Mouse (Mus musculus): ENCODE data around the gene Cacng4.
A peak's percentile ranks its signal among the peaks of the same experiment; 100 is the strongest.

Gene Cacng4

GRCm38 (mm10) chr11:107773312-107773711 lies 21.0 kb downstream of the Cacng4 start:
- DNase-seq (ENCODE audit: low read depth in 2 of 2, low spot score in 2 of 2) = no peak

GRCm38 (mm10) chr11:107772002-107772401 lies 22.4 kb downstream of the Cacng4 start:
- no peak for DNase-seq (ENCODE audit: low read depth in 2 of 2, low spot score in 2 of 2)

GRCm38 (mm10) chr11:107768361-107768760 lies 26.0 kb downstream of the Cacng4 start:
- DNase-seq (ENCODE audit: low read depth in 2 of 2, low spot score in 2 of 2) = no peak

GRCm38 (mm10) chr11:107766932-107767331 lies 27.4 kb downstream of the Cacng4 start:
- no peak for DNase-seq (ENCODE audit: low read depth in 2 of 2, low spot score in 2 of 2)

- no peak for DNase-seq (ENCODE audit: low read depth in 2 of 2, low spot score in 2 of 2)
Measured at GRCm38 (mm10) chr11:107762688-107763460, 31.5 kb downstream of the Cacng4 start.

- DNase-seq (ENCODE audit: low read depth in 2 of 2, low spot score in 2 of 2) = no peak
Measured at GRCm38 (mm10) chr11:107761790-107762500, 32.4 kb downstream of the Cacng4 start.

GRCm38 (mm10) chr11:107760001-107760400 lies 34.4 kb downstream of the Cacng4 start:
- no peak for DNase-seq (ENCODE audit: low read depth in 2 of 2, low spot score in 2 of 2)

- DNase-seq (ENCODE audit: low read depth in 2 of 2, low spot score in 2 of 2) = no peak
Measured at GRCm38 (mm10) chr11:107759516-107759915, 34.8 kb downstream of the Cacng4 start.

- DNase-seq (ENCODE audit: low read depth in 2 of 2, low spot score in 2 of 2) = no peak
Measured at GRCm38 (mm10) chr11:107749114-107749513, 45.2 kb downstream of the Cacng4 start.

GRCm38 (mm10) chr11:107748243-107749035 lies 45.9 kb downstream of the Cacng4 start:
- no peak for DNase-seq (ENCODE audit: low read depth in 2 of 2, low spot score in 2 of 2)

- no peak for DNase-seq (ENCODE audit: low read depth in 2 of 2, low spot score in 2 of 2)
Measured at GRCm38 (mm10) chr11:107743100-107743499, 51.3 kb downstream of the Cacng4 start.

- DNase-seq (ENCODE audit: low read depth in 2 of 2, low spot score in 2 of 2) = peak in 1 of 2 experiments; percentile 22
Measured at GRCm38 (mm10) chr11:107738418-107739099, 55.8 kb downstream of the Cacng4 start.

GRCm38 (mm10) chr11:107737886-107738285 lies 56.5 kb downstream of the Cacng4 start:
- no peak for DNase-seq (ENCODE audit: low read depth in 2 of 2, low spot score in 2 of 2)

- DNase-seq (ENCODE audit: low read depth in 2 of 2, low spot score in 2 of 2) = no peak
Measured at GRCm38 (mm10) chr11:107734133-107734532, 60.2 kb downstream of the Cacng4 start.

- no peak for DNase-seq (ENCODE audit: low read depth in 2 of 2, low spot score in 2 of 2)
Measured at GRCm38 (mm10) chr11:107731498-107731897, 62.9 kb downstream of the Cacng4 start.

GRCm38 (mm10) chr11:107730940-107731339 lies 63.4 kb downstream of the Cacng4 start:
- DNase-seq (ENCODE audit: low read depth in 2 of 2, low spot score in 2 of 2) = no peak

GRCm38 (mm10) chr11:107729141-107729540 lies 65.2 kb downstream of the Cacng4 start:
- no peak for DNase-seq (ENCODE audit: low read depth in 2 of 2, low spot score in 2 of 2)

- no peak for DNase-seq (ENCODE audit: low read depth in 2 of 2, low spot score in 2 of 2)
Measured at GRCm38 (mm10) chr11:107728073-107728863, 66.1 kb downstream of the Cacng4 start.

- no peak for DNase-seq (ENCODE audit: low read depth in 2 of 2, low spot score in 2 of 2)
Measured at GRCm38 (mm10) chr11:107724603-107725002, 69.8 kb downstream of the Cacng4 start.

- DNase-seq (ENCODE audit: low read depth in 2 of 2, low spot score in 2 of 2) = no peak
Measured at GRCm38 (mm10) chr11:107721057-107721456, 73.3 kb downstream of the Cacng4 start.

All from CD8-positive naive resting alpha-beta T cell, adult 2 months (primary cell).